Mouse (Mus musculus) forebrain, embryonic 13.5 days (tissue): Measurements from ENCODE around the gene Inpp5e. TPM values are rescaled to one million over a fixed set of nuclear protein-coding genes. Genes with fewer than 3 reads are reported as not detected.

Experiments
- ATAC-seq: fragments of 200-750 bp; cut with Nextera tagmentation; 2 replicates; pipeline ENCODE4 v1.8.0; 2017
- H3K27ac ChIP-seq: fragments of 300-500 bp; sonication (generic); 2 replicates; pipeline ENCODE4 v1.5.1; 2015; ENCODE audit warnings: inconsistent platforms, mild to moderate bottlenecking, moderate library complexity
- H3K27me3 ChIP-seq: fragments of 300-500 bp; sonication (generic); 2 replicates; pipeline ENCODE4 v1.6.1; 2015; ENCODE audit warnings: mild to moderate bottlenecking, inconsistent platforms
- H3K36me3 ChIP-seq: fragments of 300-500 bp; sonication (generic); 2 replicates; pipeline ENCODE4 v1.6.1; 2015; ENCODE audit warnings: mild to moderate bottlenecking, inconsistent platforms; ENCODE audit not compliant: poor library complexity, severe bottlenecking
- H3K4me1 ChIP-seq: fragments of 300-500 bp; sonication (generic); 2 replicates; pipeline ENCODE4 v1.6.1; 2015; ENCODE audit warnings: inconsistent platforms
- H3K4me2 ChIP-seq: fragments of 300-500 bp; sonication (generic); 2 replicates; pipeline ENCODE4 v1.6.1; 2015; ENCODE audit warnings: inconsistent platforms, mild to moderate bottlenecking, moderate library complexity
- H3K4me3 ChIP-seq: fragments of 300-500 bp; sonication (generic); 2 replicates; pipeline ENCODE4 v1.5.1; 2015; ENCODE audit warnings: mild to moderate bottlenecking, inconsistent platforms
- H3K9ac ChIP-seq: fragments of 300-500 bp; sonication (generic); 2 replicates; pipeline ENCODE4 v1.6.1; 2015; ENCODE audit warnings: mild to moderate bottlenecking, inconsistent platforms
- H3K9me3 ChIP-seq: fragments of 300-500 bp; sonication (generic); replicated peaks from 2 replicates; pipeline ENCODE4 v1.6.1; 2016; ENCODE audit warnings: inconsistent platforms
- WGBS: fragments of 180-500 bp; shearing (Covaris S2); methylation state at CpG from one replicate; pipeline ENCODE4 v1.1.7; 2015; 5-methylcytosine and 5-hydroxymethylcytosine counted together
- polyA plus RNA-seq: library from polyadenylated mRNA; unstranded; fragments of >200 nt; fragmentation: Nextera tagmentation; extraction: Ambion mirVana; gene quantifications from 2 replicates; pipeline ENCODE4 v1.2.1, GENCODE M21; 2015

Gene Inpp5e
- 18.9 and 19.8 TPM in 2 replicates for polyA plus RNA-seq

- Histone ChIP-seq H3K27me3 (no peaks in the 10 kb centered on the region), H3K4me1 (peaks cover 41% of the 10 kb centered on the region), H3K9me3 (no peaks in the 10 kb centered on the region), H3K27ac (peak within 1 kb of the TSS; percentile 48), H3K4me3 (peak within 1 kb of the TSS; percentile 93), H3K36me3 (peaks cover 48% of the 10 kb centered on the region), H3K4me2 (peak within 1 kb of the TSS; percentile 91), H3K9ac (peak within 1 kb of the TSS; percentile 94)
- WGBS, result under 1% methylated on average over 57 of the region's 57 CpGs
- ATAC-seq, result peak; percentile 95
These were observed at the start of gene Inpp5e for GRCm38 (mm10) chr2:26408515-26409356. Inpp5e (minus strand) TSS chr2:26409203.

- 35% methylated on average over 7 of the region's 7 CpGs for WGBS
- H3K4me1 ChIP-seq, result peaks cover 6% of the 10 kb centered on the region; the same call in 1 of the 2 replicates
- H3K9ac ChIP-seq, result no peak overlapping the region
- 0 out of 2 replicates have a peak, but pooled peaks have one; percentile 36 for ATAC-seq
- peaks cover 59% of the 10 kb centered on the region for H3K36me3 ChIP-seq
- no peak overlapping the region for H3K4me2 ChIP-seq
- 0 out of 2 replicates have a peak overlapping the region, but pooled peaks have one; percentile 12 for H3K27ac ChIP-seq
- no peak overlapping the region for H3K4me3 ChIP-seq
- no peaks in the 10 kb centered on the region for H3K9me3 ChIP-seq
- H3K27me3 ChIP-seq, result no peaks in the 10 kb centered on the region
These were observed 49.6 kb upstream of the Inpp5e start for GRCm38 (mm10) chr2:26458402-26459124.

- H3K27ac ChIP-seq, result no peak overlapping the region; the same call in 1 of the 2 replicates
These were observed 40.4 kb upstream of the Inpp5e start for GRCm38 (mm10) chr2:26449121-26450060.

GRCm38 (mm10) chr2:26447451-26447850 lies 38.4 kb upstream of the Inpp5e start:
- Histone ChIP-seq H3K9me3 (no peaks in the 10 kb centered on the region), H3K27ac (no peak overlapping the region), H3K4me1 (peaks cover 46% of the 10 kb centered on the region), H3K4me3 (no peak overlapping the region), H3K27me3 (no peaks in the 10 kb centered on the region), H3K4me2 (no peak overlapping the region), H3K9ac (peak overlapping the region; percentile 10; the same call in 1 of the 2 replicates), H3K36me3 (no peaks in the 10 kb centered on the region)
- ATAC-seq, result no peak
- WGBS, result 73% methylated on average over 1 of the region's 1 CpGs

More at GRCm38 (mm10) chr2:26449121-26450060, 40.4 kb upstream of the Inpp5e start:
- Histone ChIP-seq H3K4me3 (no peak overlapping the region), H3K4me1 (peaks cover 31% of the 10 kb centered on the region), H3K27me3 (no peaks in the 10 kb centered on the region), H3K36me3 (no peaks in the 10 kb centered on the region), H3K4me2 (no peak overlapping the region), H3K9me3 (no peaks in the 10 kb centered on the region), H3K9ac (no peak overlapping the region)
- ATAC-seq, result no peak
- WGBS, result 22% methylated on average over 5 of the region's 5 CpGs

- H3K4me1 ChIP-seq, result peaks cover 51% of the 10 kb centered on the region
- H3K9ac ChIP-seq, result peak overlapping the region; percentile 71
- peaks cover 2% of the 10 kb centered on the region for H3K36me3 ChIP-seq
- no peaks in the 10 kb centered on the region for H3K9me3 ChIP-seq
- H3K4me3 ChIP-seq, result peak overlapping the region; percentile 89
- H3K4me2 ChIP-seq, result peak overlapping the region; percentile 97
- no peaks in the 10 kb centered on the region for H3K27me3 ChIP-seq
- WGBS, result 77% methylated on average over 4 of the region's 4 CpGs
- H3K27ac ChIP-seq, result peak overlapping the region; percentile 81; the same call in 1 of the 2 replicates
- no peak for ATAC-seq
These were observed 37.7 kb upstream of the Inpp5e start for GRCm38 (mm10) chr2:26446671-26447070.

- H3K4me2 ChIP-seq, result peak overlapping the region; percentile 97
- H3K9me3 ChIP-seq, result no peaks in the 10 kb centered on the region
- WGBS, result under 1% methylated on average over 44 of the region's 44 CpGs
- peak; percentile 90 for ATAC-seq
- H3K27me3 ChIP-seq, result no peaks in the 10 kb centered on the region
- peak overlapping the region; percentile 89 for H3K4me3 ChIP-seq
- peak overlapping the region; percentile 81 for H3K27ac ChIP-seq
- peak overlapping the region; percentile 71 for H3K9ac ChIP-seq
- H3K4me1 ChIP-seq, result peaks cover 51% of the 10 kb centered on the region
- H3K36me3 ChIP-seq, result peaks cover 10% of the 10 kb centered on the region
These were observed 36.9 kb upstream of the Inpp5e start for GRCm38 (mm10) chr2:26445666-26446445.

GRCm38 (mm10) chr2:26444946-26445665 lies 36.1 kb upstream of the Inpp5e start, which contains the start of gene Sec16a:
Sec16a (minus strand) TSS chr2:26445216.
- peaks cover 17% of the 10 kb centered on the region for H3K36me3 ChIP-seq
- ATAC-seq, result peak; percentile 92
- peaks cover 51% of the 10 kb centered on the region for H3K4me1 ChIP-seq
- H3K9ac ChIP-seq, result peak within 1 kb of the TSS; percentile 85
- WGBS, result under 1% methylated on average over 61 of the region's 61 CpGs
- peak within 1 kb of the TSS; percentile 97 for H3K4me2 ChIP-seq
- H3K9me3 ChIP-seq, result no peaks in the 10 kb centered on the region
- no peaks in the 10 kb centered on the region for H3K27me3 ChIP-seq
- H3K4me3 ChIP-seq, result peak within 1 kb of the TSS; percentile 89
- peak within 1 kb of the TSS; percentile 81 for H3K27ac ChIP-seq

GRCm38 (mm10) chr2:26444368-26444767 lies 35.4 kb upstream of the Inpp5e start:
- ATAC-seq, result no peak
- no peaks in the 10 kb centered on the region for H3K27me3 ChIP-seq
- no peaks in the 10 kb centered on the region for H3K9me3 ChIP-seq
- WGBS, result 5% methylated on average over 15 of the region's 15 CpGs
- peak overlapping the region; percentile 81; the same call in 1 of the 2 replicates for H3K27ac ChIP-seq
- H3K9ac ChIP-seq, result peak overlapping the region; percentile 85
- peak overlapping the region; percentile 89 for H3K4me3 ChIP-seq
- peak overlapping the region; percentile 61 for H3K4me2 ChIP-seq
- peaks cover 25% of the 10 kb centered on the region for H3K36me3 ChIP-seq
- H3K4me1 ChIP-seq, result peaks cover 47% of the 10 kb centered on the region

- peak overlapping the region; percentile 85 for H3K9ac ChIP-seq
- peaks cover 30% of the 10 kb centered on the region for H3K36me3 ChIP-seq
- ATAC-seq, result no peak
- H3K4me3 ChIP-seq, result peak overlapping the region; percentile 89
- no peaks in the 10 kb centered on the region for H3K9me3 ChIP-seq
- H3K27me3 ChIP-seq, result no peaks in the 10 kb centered on the region
- peak overlapping the region; percentile 61 for H3K4me2 ChIP-seq
- 56% methylated on average over 3 of the region's 3 CpGs for WGBS
- peaks cover 47% of the 10 kb centered on the region for H3K4me1 ChIP-seq
- no peak overlapping the region for H3K27ac ChIP-seq
These were observed 34.9 kb upstream of the Inpp5e start for GRCm38 (mm10) chr2:26443876-26444275.

GRCm38 (mm10) chr2:26442843-26443242 lies 33.8 kb upstream of the Inpp5e start:
- 33% methylated on average over 1 of the region's 1 CpGs for WGBS
- H3K4me3 ChIP-seq, result no peak overlapping the region
- H3K27ac ChIP-seq, result no peak overlapping the region
- H3K4me2 ChIP-seq, result peak overlapping the region; percentile 61
- no peaks in the 10 kb centered on the region for H3K27me3 ChIP-seq
- H3K4me1 ChIP-seq, result peaks cover 51% of the 10 kb centered on the region
- H3K9ac ChIP-seq, result peak overlapping the region; percentile 14; the same call in 1 of the 2 replicates
- peaks cover 39% of the 10 kb centered on the region for H3K36me3 ChIP-seq
- ATAC-seq, result no peak
- H3K9me3 ChIP-seq, result no peaks in the 10 kb centered on the region
